Mouse (Mus musculus) kidney, adult 2 months (tissue): ENCODE measurements around the gene Unc13a.

ENCODE experiments used
- CTCF ChIP-seq: fragments of 200-500 bp; conservative IDR thresholded peaks from 2 replicates; pipeline ENCODE4 v1.5.1; 2011; ENCODE audit warnings: low read depth, mild to moderate bottlenecking, control low read depth, low read length, moderate library complexity, mixed read lengths; ENCODE audit not compliant: insufficient read depth, insufficient read length
- POLR2A ChIP-seq: fragments of 200-500 bp; IDR thresholded peaks from one replicate; pipeline ENCODE4 v1.6.1; 2011; ENCODE audit warnings: low read depth, low read length, control low read depth

DNA sequence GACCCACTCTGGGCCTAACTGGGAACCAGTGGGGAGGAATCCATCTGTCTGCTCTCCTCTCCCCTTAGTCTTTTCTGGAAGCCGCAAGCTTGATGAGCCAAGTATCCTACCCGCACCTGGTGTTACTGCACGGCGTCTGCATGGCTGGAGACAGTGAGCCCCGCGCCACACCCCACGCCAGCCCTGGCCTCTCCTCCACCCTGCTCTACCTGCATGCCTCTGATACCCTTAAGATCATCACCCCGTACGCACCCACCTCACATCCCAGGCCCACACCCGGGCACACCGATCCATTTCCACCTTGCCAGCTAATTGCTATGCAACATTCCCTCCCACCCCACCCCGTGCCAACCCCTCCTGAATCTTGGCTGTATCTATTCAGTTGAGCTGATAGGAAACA is 11.3 kb upstream of the Unc13a start:
- TF ChIP-seq POLR2A (no peak), CTCF (no peak)
